Mouse (Mus musculus): ENCODE data around the gene Smad9. TPM values are rescaled to one million over a fixed set of nuclear protein-coding genes. Genes with fewer than 3 reads are reported as not detected.

Smad9 gene
- polyA plus RNA-seq (2015; fragmentation: Nextera tagmentation; extraction: Ambion mirVana), result 0.13 and 0.22 TPM in 2 replicates

GRCm38 (mm10) chr3:54755145-54756041, at the start of gene Smad9:
Smad9 (plus strand) TSS chr3:54755582.

GRCm38 (mm10) chr3:54714253-54714652, 41.1 kb upstream of the Smad9 start, which contains the start of gene Gm21958:
Gm21958 (minus strand) TSS chr3:54714353.

GRCm38 (mm10) chr3:54735247-54736046, 19.9 kb upstream of the Smad9 start, which contains the start of the genes Exosc8 and Alg5:
Exosc8 (minus strand) TSS chr3:54735393.
Alg5 (plus strand) TSS chr3:54735539.

GRCm38 (mm10) chr3:54807666-54808217, 52.4 kb downstream of the Smad9 start, which contains the start of gene Rfxap:
Rfxap (minus strand) TSS chr3:54807791.

Other genes starting within 250 kb of the Smad9 start
- gene Supt20, start 62.8 kb upstream of the Smad9 start, polyA plus RNA-seq (2015; fragmentation: Nextera tagmentation; extraction: Ambion mirVana), result 43.5 and 47.1 TPM in 2 replicates
- gene Gm21958, start 41.2 kb upstream of the Smad9 start, polyA plus RNA-seq (2015; fragmentation: Nextera tagmentation; extraction: Ambion mirVana), result 0.42 TPM in 1 of 2 replicates, not detected in the other
- gene Exosc8, start 20.2 kb upstream of the Smad9 start, polyA plus RNA-seq (2015; fragmentation: Nextera tagmentation; extraction: Ambion mirVana), result 101 and 107 TPM in 2 replicates
- 38.8 and 41.0 TPM in 2 replicates for gene Alg5, start 20.0 kb upstream of the Smad9 start, polyA plus RNA-seq (2015; fragmentation: Nextera tagmentation; extraction: Ambion mirVana)
- 26.1 and 26.8 TPM in 2 replicates for gene Rfxap, start 52.2 kb downstream of the Smad9 start, polyA plus RNA-seq (2015; fragmentation: Nextera tagmentation; extraction: Ambion mirVana)
- gene Sertm1, start 160.3 kb downstream of the Smad9 start, polyA plus RNA-seq (2015; fragmentation: Nextera tagmentation; extraction: Ambion mirVana), result not detected in 2 replicates

All from spleen, postnatal 0 days (tissue).